Mouse (Mus musculus): ENCODE data around the gene Tyw5.

- no peak for TF ChIP-seq CTCF (IDR thresholded peaks at IDR 0.05; ENCODE audit: insufficient read depth, low read length)
- no peak for TF ChIP-seq POLR2A (IDR thresholded peaks at IDR 0.05; ENCODE audit: borderline replicate concordance, extremely low read depth, low read depth, low read length)
Observed at GRCm38 (mm10) chr1:57392417-57392816, 14.5 kb downstream of the Tyw5 start.

Data from lung, adult 2 months (tissue).